Mouse (Mus musculus): ENCODE measurements at regions not wholly inside any gene's neighbourhood (a gene's known extent, or its start where the extent isn't known, plus 50 kb on each side); places are given as distances from the start of the nearest gene placed in this dataset.

- no peak overlapping the region for H3K9ac ChIP-seq
- ATAC-seq = no peak
- H3K27ac ChIP-seq = no peak overlapping the region
- no peaks in the 10 kb centered on the region for H3K4me1 ChIP-seq (replicated peaks)
- H3K27me3 ChIP-seq (replicated peaks) = no peaks in the 10 kb centered on the region
- no peaks in the 10 kb centered on the region for H3K36me3 ChIP-seq
- H3K9me3 ChIP-seq = no peaks in the 10 kb centered on the region
- no peak overlapping the region for H3K4me3 ChIP-seq (replicated peaks)
- 74% methylated on average over 9 of the region's 9 CpGs for WGBS
- H3K4me2 ChIP-seq (replicated peaks) = no peak overlapping the region
Measured at GRCm38 (mm10) chr16:7829939-7830650, 594.8 kb downstream of the Tmem114 start.

DNA sequence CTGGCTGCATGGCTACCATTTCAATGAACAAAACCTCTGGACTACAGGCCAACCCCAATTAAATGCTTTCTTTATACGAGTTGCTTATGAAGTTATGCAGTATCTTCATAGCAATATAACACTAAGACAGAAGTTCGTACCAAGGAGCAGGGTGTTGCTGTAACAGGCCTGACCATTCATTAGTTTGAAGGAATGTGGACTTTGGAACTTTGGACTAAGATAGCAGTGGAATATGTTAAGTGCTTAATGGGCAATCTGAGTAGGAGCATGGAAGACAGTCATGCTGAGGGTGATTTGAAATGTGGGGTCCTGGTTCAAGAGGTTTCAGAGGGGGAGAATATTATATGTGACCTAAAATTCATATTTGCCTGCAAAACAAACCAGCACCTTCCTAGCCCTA lies 623.8 kb downstream of the Tmem114 start:
- Histone ChIP-seq H3K4me3 (replicated peaks) (no peak overlapping the region), H3K9me3 (no peaks in the 10 kb centered on the region), H3K27me3 (replicated peaks) (no peaks in the 10 kb centered on the region), H3K4me2 (replicated peaks) (no peak overlapping the region), H3K27ac (no peak overlapping the region), H3K4me1 (replicated peaks) (no peaks in the 10 kb centered on the region), H3K36me3 (no peaks in the 10 kb centered on the region), H3K9ac (no peak overlapping the region)
- no peak for ATAC-seq
- 70% methylated on average over 2 of the region's 2 CpGs for WGBS

GRCm38 (mm10) chr16:7797176-7797786 lies 627.7 kb downstream of the Tmem114 start:
- Histone ChIP-seq H3K4me3 (replicated peaks) (no peak overlapping the region), H3K9ac (no peak overlapping the region), H3K4me1 (replicated peaks) (no peaks in the 10 kb centered on the region), H3K4me2 (replicated peaks) (no peak overlapping the region), H3K9me3 (no peaks in the 10 kb centered on the region), H3K27me3 (replicated peaks) (no peaks in the 10 kb centered on the region), H3K27ac (no peak overlapping the region), H3K36me3 (no peaks in the 10 kb centered on the region)
- ATAC-seq = no peak
- 67% methylated on average over 8 of the region's 8 CpGs for WGBS

DNA sequence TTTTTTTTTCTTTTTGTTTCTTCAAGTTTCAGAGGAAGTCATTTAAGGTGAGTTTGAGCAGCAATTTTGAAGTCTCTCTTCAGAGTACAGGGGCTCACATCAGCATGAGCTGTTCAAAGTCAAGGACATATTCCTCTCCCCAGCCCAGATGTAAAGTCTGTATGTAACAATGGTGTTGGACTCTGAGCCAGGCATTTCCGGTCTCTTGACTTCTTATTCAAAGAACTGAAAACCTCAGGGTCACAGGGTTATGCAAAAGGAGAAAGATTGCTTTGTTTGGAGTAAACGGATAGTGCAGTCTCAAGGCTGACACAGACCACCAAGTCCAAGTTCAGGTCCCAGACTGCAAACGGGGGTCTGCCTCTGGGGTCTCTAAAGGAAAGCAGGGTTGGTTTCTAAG lies 629.4 kb downstream of the Tmem114 start:
- no peak overlapping the region for H3K27ac ChIP-seq
- H3K4me1 ChIP-seq (replicated peaks) = no peaks in the 10 kb centered on the region
- H3K27me3 ChIP-seq (replicated peaks) = no peaks in the 10 kb centered on the region
- H3K9me3 ChIP-seq = no peaks in the 10 kb centered on the region
- H3K4me3 ChIP-seq (replicated peaks) = no peak overlapping the region
- ATAC-seq = no peak
- H3K9ac ChIP-seq = no peak overlapping the region
- H3K4me2 ChIP-seq (replicated peaks) = no peak overlapping the region
- 44% methylated on average over 3 of the region's 3 CpGs for WGBS
- no peaks in the 10 kb centered on the region for H3K36me3 ChIP-seq

DNA sequence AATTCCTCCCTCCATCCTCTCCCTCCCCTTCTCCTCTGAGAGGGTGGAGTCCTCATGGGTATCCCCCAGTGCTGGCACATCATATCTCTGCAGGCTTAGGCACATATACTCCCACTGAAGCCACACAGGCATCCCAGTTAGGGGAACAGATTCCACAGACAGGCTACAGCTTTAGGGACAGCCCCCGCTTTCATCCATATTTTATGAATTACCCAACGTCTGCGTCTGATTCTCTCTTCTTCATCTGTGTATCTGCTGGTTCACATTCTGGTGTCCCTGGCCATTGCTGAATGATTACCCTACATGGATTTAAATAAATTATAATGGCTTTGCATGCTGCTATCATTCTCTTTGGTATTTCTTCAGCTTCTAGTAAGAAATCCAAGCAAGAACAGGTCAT lies 632.4 kb downstream of the Tmem114 start:
- Histone ChIP-seq H3K27me3 (replicated peaks) (no peaks in the 10 kb centered on the region), H3K4me2 (replicated peaks) (no peak overlapping the region), H3K4me1 (replicated peaks) (no peaks in the 10 kb centered on the region), H3K9me3 (no peaks in the 10 kb centered on the region), H3K4me3 (replicated peaks) (no peak overlapping the region), H3K9ac (no peak overlapping the region), H3K27ac (no peak overlapping the region), H3K36me3 (no peaks in the 10 kb centered on the region)
- WGBS = 94% methylated on average over 3 of the region's 3 CpGs
- no peak for ATAC-seq

DNA sequence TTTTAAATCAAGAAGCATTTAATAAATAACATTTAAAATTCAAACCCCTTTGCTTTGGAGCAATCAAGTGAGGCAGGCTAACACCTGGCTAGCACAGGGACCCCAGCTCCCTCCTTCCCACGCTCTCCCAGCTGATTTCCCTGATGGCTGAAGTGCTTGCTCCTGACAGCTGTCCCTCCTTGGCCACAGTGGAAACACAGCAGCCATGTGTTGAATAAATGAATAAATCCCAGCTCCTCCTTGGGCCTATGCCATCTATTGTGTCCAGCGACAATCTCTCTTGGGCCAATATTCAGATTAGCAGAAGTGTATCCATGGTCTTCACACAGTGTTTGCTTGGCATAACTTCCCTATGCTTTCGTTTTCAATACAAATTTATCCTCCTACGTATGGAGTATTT lies 634.7 kb downstream of the Tmem114 start:
- no peak overlapping the region for H3K9ac ChIP-seq
- H3K9me3 ChIP-seq = no peaks in the 10 kb centered on the region
- H3K27me3 ChIP-seq (replicated peaks) = no peaks in the 10 kb centered on the region
- H3K4me2 ChIP-seq (replicated peaks) = no peak overlapping the region
- ATAC-seq = no peak
- H3K4me3 ChIP-seq (replicated peaks) = no peak overlapping the region
- WGBS = 78% methylated on average over 4 of the region's 4 CpGs
- H3K27ac ChIP-seq = no peak overlapping the region
- no peaks in the 10 kb centered on the region for H3K36me3 ChIP-seq
- H3K4me1 ChIP-seq (replicated peaks) = no peaks in the 10 kb centered on the region

GRCm38 (mm10) chr16:7788209-7788608 lies 636.7 kb downstream of the Tmem114 start:
- no peak for ATAC-seq
- Histone ChIP-seq H3K4me2 (replicated peaks) (no peak overlapping the region), H3K9ac (no peak overlapping the region), H3K36me3 (no peaks in the 10 kb centered on the region), H3K27me3 (replicated peaks) (no peaks in the 10 kb centered on the region), H3K4me3 (replicated peaks) (no peak overlapping the region), H3K9me3 (no peaks in the 10 kb centered on the region), H3K4me1 (replicated peaks) (no peaks in the 10 kb centered on the region), H3K27ac (no peak overlapping the region)
- 65% methylated on average over 2 of the region's 2 CpGs for WGBS

DNA sequence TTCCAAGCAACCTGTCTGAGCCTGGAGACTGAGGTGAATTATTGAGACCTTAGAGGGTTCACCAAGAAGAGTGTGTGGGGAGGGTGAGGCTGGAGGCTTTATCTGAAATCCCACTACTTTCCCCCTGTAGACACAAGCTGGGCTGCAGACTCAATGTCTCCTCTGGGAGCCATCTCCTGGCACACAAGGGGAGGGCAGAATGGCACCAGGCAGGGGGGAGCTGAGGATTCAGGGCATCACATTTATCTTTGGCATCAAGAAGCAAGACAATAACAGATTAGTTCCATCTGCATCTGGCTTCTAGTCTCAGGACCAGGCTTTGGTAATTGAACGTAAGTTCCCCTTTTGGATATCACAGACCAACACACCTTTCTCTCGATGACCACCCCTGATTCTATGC lies 643.4 kb downstream of the Tmem114 start:
- WGBS = 86% methylated on average over 2 of the region's 2 CpGs
- H3K36me3 ChIP-seq = no peaks in the 10 kb centered on the region
- no peaks in the 10 kb centered on the region for H3K27me3 ChIP-seq (replicated peaks)
- no peaks in the 10 kb centered on the region for H3K4me1 ChIP-seq (replicated peaks)
- H3K9me3 ChIP-seq = no peaks in the 10 kb centered on the region
- H3K4me3 ChIP-seq (replicated peaks) = no peak overlapping the region
- no peak overlapping the region for H3K4me2 ChIP-seq (replicated peaks)
- H3K27ac ChIP-seq = no peak overlapping the region
- no peak for ATAC-seq
- H3K9ac ChIP-seq = no peak overlapping the region

DNA sequence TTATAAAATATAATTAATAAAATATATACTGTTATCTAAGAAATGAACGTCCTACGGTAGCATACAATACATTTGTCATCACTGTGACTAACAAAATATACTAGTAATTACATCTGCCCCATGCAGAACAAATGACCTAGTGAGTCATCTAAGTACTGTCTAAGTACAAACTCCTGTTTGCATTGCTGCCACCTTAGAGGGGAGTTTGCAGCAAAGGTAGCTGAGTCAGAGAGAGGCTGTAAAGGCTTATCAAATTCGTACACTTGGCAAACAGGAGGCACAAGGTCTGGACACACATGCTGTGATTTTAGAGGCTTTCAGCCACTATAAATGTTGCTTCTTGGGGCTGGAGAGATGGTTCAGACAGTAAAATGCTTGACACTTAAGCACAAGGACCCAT lies 649.3 kb downstream of the Tmem114 start:
- peak; percentile 67 for ATAC-seq
- no peaks in the 10 kb centered on the region for H3K27me3 ChIP-seq (replicated peaks)
- 75% methylated on average over 3 of the region's 3 CpGs for WGBS

GRCm38 (mm10) chr16:7768433-7768832 lies 656.5 kb downstream of the Tmem114 start:
- H3K27me3 ChIP-seq (replicated peaks) = no peaks in the 10 kb centered on the region
- no peaks in the 10 kb centered on the region for H3K4me1 ChIP-seq (replicated peaks)
- no peak overlapping the region for H3K4me2 ChIP-seq (replicated peaks)
- no peak overlapping the region for H3K9ac ChIP-seq
- no peaks in the 10 kb centered on the region for H3K36me3 ChIP-seq
- ATAC-seq = no peak
- no peaks in the 10 kb centered on the region for H3K9me3 ChIP-seq
- H3K4me3 ChIP-seq (replicated peaks) = no peak overlapping the region
- H3K27ac ChIP-seq = no peak overlapping the region
- 63% methylated on average over 1 of the region's 1 CpGs for WGBS

More for the DNA sequence above, 649.3 kb downstream of the Tmem114 start:
- Histone ChIP-seq H3K9me3 (no peaks in the 10 kb centered on the region), H3K4me2 (replicated peaks) (no peak overlapping the region), H3K4me3 (replicated peaks) (no peak overlapping the region), H3K27ac (no peak overlapping the region), H3K4me1 (replicated peaks) (no peaks in the 10 kb centered on the region), H3K36me3 (no peaks in the 10 kb centered on the region), H3K9ac (no peak overlapping the region)

- no peaks in the 10 kb centered on the region for H3K36me3 ChIP-seq
- no peak overlapping the region for H3K4me3 ChIP-seq (replicated peaks)
- H3K27ac ChIP-seq = no peak overlapping the region
- H3K27me3 ChIP-seq (replicated peaks) = no peaks in the 10 kb centered on the region
- no peaks in the 10 kb centered on the region for H3K4me1 ChIP-seq (replicated peaks)
- 83% methylated on average over 4 of the region's 4 CpGs for whole genome bisulfite sequencing
- H3K4me2 ChIP-seq (replicated peaks) = no peak overlapping the region
- no peaks in the 10 kb centered on the region for H3K9me3 ChIP-seq
- H3K9ac ChIP-seq = no peak overlapping the region
- ATAC-seq = no peak
Measured at GRCm38 (mm10) chr16:7767691-7768090, 657.2 kb downstream of the Tmem114 start.

GRCm38 (mm10) chr16:7764383-7764782 lies 660.6 kb downstream of the Tmem114 start:
- H3K9ac ChIP-seq = no peak overlapping the region
- H3K4me3 ChIP-seq (replicated peaks) = no peak overlapping the region
- no peaks in the 10 kb centered on the region for H3K4me1 ChIP-seq (replicated peaks)
- no peaks in the 10 kb centered on the region for H3K9me3 ChIP-seq
- H3K4me2 ChIP-seq (replicated peaks) = no peak overlapping the region
- no peak for ATAC-seq
- no peaks in the 10 kb centered on the region for H3K36me3 ChIP-seq
- H3K27me3 ChIP-seq (replicated peaks) = no peaks in the 10 kb centered on the region
- no peak overlapping the region for H3K27ac ChIP-seq
- WGBS = 70% methylated on average over 6 of the region's 6 CpGs

- H3K9ac ChIP-seq = no peak overlapping the region
- H3K36me3 ChIP-seq = no peaks in the 10 kb centered on the region
- H3K27ac ChIP-seq = no peak overlapping the region
- no peaks in the 10 kb centered on the region for H3K4me1 ChIP-seq (replicated peaks)
- no peak overlapping the region for H3K4me2 ChIP-seq (replicated peaks)
- ATAC-seq = no peak
- 74% methylated on average over 2 of the region's 2 CpGs for WGBS
- no peak overlapping the region for H3K4me3 ChIP-seq (replicated peaks)
- H3K27me3 ChIP-seq (replicated peaks) = no peaks in the 10 kb centered on the region
- H3K9me3 ChIP-seq = no peaks in the 10 kb centered on the region
Measured at GRCm38 (mm10) chr16:7728186-7728585, 696.8 kb downstream of the Tmem114 start.
